Mouse (Mus musculus): ENCODE data around the gene Lsamp.

GRCm38 (mm10) chr16:40593161-40593560 lies 609.0 kb downstream of the Lsamp start:
- TF ChIP-seq CTCF (IDR thresholded peaks at IDR 0.05; ENCODE audit: low read depth, low read length) = no peak
- no peak for TF ChIP-seq POLR2A (IDR thresholded peaks at IDR 0.05; ENCODE audit: extremely low read depth, insufficient read depth, low read length)
